Mouse (Mus musculus): ENCODE results near the gene Wnk4. TPM values are rescaled to one million over a fixed set of nuclear protein-coding genes. Genes with fewer than 3 reads are reported as not detected.

Gene Wnk4
- total and polyA plus RNA-seq, 2 experiments from 2014 or later: 4.2 to 7.5 TPM

DNA sequence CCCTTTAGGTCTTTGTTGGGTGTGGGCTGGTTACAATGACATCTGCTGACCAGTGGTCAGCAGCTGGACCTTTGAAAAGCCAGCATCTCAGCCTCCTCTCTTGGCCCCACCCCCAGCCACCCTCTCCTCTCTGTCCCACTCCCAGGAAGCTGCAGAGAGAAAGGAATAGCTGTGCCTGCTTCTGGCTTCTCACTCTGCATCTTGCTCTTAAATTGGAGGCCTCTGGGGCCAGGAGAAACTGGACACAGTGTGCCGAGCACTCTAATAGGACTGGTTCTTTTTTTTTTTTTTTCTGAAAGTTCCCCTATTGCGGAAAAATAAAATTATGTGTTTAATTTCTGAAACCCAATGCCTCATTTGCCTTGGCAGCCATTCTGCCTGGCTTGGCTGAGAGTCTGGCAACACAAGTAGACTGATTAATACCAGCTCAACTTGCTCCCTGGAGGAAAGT lies 30.3 kb upstream of the Wnk4 start:
- H3K27ac ChIP-seq (ENCODE audit: low read depth, low read length): no peak overlapping the region

DNA sequence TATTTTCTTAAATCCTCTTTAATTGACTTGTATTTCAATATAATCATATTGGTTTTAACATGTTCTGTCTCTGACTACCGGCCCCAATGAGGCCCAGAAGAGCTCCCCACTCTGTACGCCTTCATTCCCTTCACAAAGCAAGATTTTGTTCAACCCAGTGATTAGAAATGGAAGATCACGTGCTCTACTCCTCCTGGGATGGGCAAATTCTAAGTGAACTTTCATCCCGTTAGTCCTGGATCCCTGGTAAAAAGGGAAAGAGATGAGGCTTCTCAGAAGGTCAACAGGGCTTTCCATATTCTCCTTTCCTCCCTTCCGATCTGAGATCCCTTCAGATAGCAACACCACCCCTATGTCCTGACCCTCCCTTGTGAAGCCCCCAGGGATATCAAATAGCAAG lies 29.8 kb upstream of the Wnk4 start:
- WGBS: 19% methylated on average over 5 of the region's 5 CpGs
- Histone ChIP-seq H3K9me3 (ENCODE audit: low read length) (no peaks in the 10 kb centered on the region), H3K36me3 (ENCODE audit: insufficient read depth, low read length) (no peaks in the 10 kb centered on the region), H3K9ac (replicated peaks; ENCODE audit: low read length, poor library complexity, severe bottlenecking) (no peak overlapping the region), H3K4me3 (ENCODE audit: low read depth, low read length) (no peak overlapping the region), H3K4me1 (ENCODE audit: insufficient read depth, low read length) (no peaks in the 10 kb centered on the region), H3K27ac (ENCODE audit: low read depth, low read length) (0 out of 2 replicates have a peak overlapping the region, but pooled peaks have one; percentile 26), H3K27me3 (ENCODE audit: insufficient read depth, low read length) (no peaks in the 10 kb centered on the region), H3K4me2 (ENCODE audit: low read depth, low read length, poor library complexity, severe bottlenecking) (no peak overlapping the region; the same call in 1 of the 2 replicates)
- no peak for TF ChIP-seq CTCF (IDR thresholded peaks at IDR 0.05)
- DNase-seq (ENCODE audit: low spot score): no peak
- ATAC-seq (ENCODE audit: low FRiP score): no peak

More for the DNA sequence above, 30.3 kb upstream of the Wnk4 start:
- Histone ChIP-seq H3K4me1 (ENCODE audit: insufficient read depth, low read length) (no peaks in the 10 kb centered on the region), H3K9me3 (ENCODE audit: low read length) (no peaks in the 10 kb centered on the region), H3K27me3 (ENCODE audit: insufficient read depth, low read length) (no peaks in the 10 kb centered on the region), H3K9ac (replicated peaks; ENCODE audit: low read length, poor library complexity, severe bottlenecking) (no peak overlapping the region), H3K4me2 (ENCODE audit: low read depth, low read length, poor library complexity, severe bottlenecking) (no peak overlapping the region), H3K4me3 (ENCODE audit: low read depth, low read length) (no peak overlapping the region), H3K36me3 (ENCODE audit: insufficient read depth, low read length) (no peaks in the 10 kb centered on the region)
- no peak for ATAC-seq (ENCODE audit: low FRiP score)
- TF ChIP-seq CTCF (IDR thresholded peaks at IDR 0.05): no peak
- peak; percentile 26 for DNase-seq (ENCODE audit: low spot score)
- WGBS: 36% methylated on average over 2 of the region's 2 CpGs

DNA sequence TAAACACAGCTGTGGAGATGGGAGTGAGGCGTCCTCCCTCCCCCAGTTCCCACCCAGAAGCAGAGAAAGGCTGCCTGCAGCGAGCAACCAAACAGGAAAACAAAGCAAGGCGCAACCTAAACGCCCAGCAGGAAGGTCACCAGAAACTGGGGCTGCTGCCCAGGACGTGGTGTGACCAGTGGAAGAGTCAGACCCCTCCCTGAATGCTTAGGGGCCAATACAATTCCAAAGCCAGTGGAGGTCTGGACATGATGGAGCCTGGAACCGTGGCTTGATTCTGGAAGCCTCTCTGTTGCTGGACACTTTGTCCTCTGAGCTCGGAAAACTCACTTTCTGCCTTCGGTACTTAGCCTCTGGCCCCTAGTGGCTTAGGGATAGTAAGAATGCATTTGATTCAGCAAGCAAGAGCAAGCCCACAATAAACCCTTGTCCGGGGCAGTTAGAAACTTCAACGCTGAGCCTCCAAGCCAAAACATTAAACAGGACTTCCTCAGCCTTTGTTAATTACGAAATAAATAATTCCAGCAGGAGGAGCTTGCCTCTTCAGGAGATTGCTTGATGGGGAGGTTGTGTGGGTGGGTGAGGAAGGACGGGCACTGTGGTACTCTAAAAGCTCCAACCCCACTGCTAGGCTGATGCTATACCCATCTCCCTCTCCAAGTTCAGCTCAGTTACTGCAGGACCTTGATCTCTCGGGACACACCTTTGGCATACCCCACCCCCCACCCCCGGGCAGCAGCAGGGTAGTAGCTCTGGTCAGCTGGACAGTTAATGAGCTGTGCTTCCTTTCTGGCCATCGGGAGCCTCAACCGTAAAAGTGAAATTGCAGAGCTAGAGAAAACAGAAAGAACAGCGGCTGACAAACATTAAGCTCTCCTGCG lies 29.1 kb upstream of the Wnk4 start:
- peak overlapping the region; percentile 5; the same call in 1 of the 2 replicates for H3K4me2 ChIP-seq (ENCODE audit: low read depth, low read length, poor library complexity, severe bottlenecking)
- H3K27me3 ChIP-seq (ENCODE audit: insufficient read depth, low read length): no peaks in the 10 kb centered on the region
- no peak for TF ChIP-seq CTCF (IDR thresholded peaks at IDR 0.05)
- H3K36me3 ChIP-seq (ENCODE audit: insufficient read depth, low read length): no peaks in the 10 kb centered on the region
- no peaks in the 10 kb centered on the region for H3K4me1 ChIP-seq (ENCODE audit: insufficient read depth, low read length)
- H3K9ac ChIP-seq (replicated peaks; ENCODE audit: low read length, poor library complexity, severe bottlenecking): no peak overlapping the region
- 0 out of 2 replicates have a peak overlapping the region, but pooled peaks have one; percentile 32 for H3K27ac ChIP-seq (ENCODE audit: low read depth, low read length)
- ATAC-seq (ENCODE audit: low FRiP score) (no peak), DNase-seq (ENCODE audit: low spot score) (peak; percentile 28)
- 15% methylated on average over 18 of the region's 18 CpGs for WGBS
- H3K9me3 ChIP-seq (ENCODE audit: low read length): no peaks in the 10 kb centered on the region
- no peak overlapping the region for H3K4me3 ChIP-seq (ENCODE audit: low read depth, low read length)

DNA sequence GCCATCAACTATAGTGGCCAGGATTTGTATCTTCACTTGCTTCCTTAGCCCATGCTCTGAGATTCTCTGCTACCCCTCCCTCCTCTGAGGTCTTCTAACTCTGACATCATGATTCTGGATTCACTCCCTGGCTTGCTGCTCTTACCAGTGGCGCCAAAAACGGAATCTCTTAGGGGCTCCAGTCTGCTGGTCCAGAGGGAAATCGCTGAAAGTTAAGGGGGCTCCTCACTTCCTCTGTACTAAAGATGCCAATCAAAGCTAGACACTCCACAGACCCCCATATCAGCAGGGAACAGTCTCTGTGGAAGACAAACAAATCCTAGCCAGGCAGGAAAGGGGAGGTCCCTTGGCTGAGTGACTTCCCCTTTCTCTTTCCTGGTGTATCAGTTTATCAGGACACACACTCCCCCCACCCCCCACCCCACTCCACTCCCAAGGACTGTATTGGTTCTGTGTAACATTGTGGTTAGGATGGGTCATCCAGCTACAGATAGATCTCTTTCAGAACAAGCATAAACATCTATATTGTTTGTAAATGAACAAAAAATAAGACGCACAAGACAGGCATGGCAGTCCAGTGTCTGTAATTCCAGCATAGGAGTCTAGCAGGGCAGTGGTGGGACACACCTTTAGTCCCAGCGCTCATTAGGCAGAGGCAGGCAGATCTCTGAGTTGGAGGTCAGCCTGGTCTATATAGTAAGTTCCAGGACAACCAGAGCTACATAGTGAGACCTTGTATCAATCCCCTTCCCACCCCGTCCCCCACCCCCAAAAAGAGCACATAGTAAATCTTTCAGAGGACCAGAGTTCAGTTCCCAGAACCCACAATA lies 28.1 kb upstream of the Wnk4 start:
- DNase-seq (ENCODE audit: low spot score) (no peak), ATAC-seq (ENCODE audit: low FRiP score) (no peak)
- TF ChIP-seq CTCF (IDR thresholded peaks at IDR 0.05): no peak
- H3K9ac ChIP-seq (replicated peaks; ENCODE audit: low read length, poor library complexity, severe bottlenecking): no peak overlapping the region
- no peaks in the 10 kb centered on the region for H3K4me1 ChIP-seq (ENCODE audit: insufficient read depth, low read length)
- no peak overlapping the region for H3K4me3 ChIP-seq (ENCODE audit: low read depth, low read length)
- no peak overlapping the region for H3K4me2 ChIP-seq (ENCODE audit: low read depth, low read length, poor library complexity, severe bottlenecking)
- WGBS: 57% methylated on average over 6 of the region's 6 CpGs
- H3K27ac ChIP-seq (ENCODE audit: low read depth, low read length): peak overlapping the region; percentile 32; the same call in 1 of the 2 replicates
- H3K36me3 ChIP-seq (ENCODE audit: insufficient read depth, low read length): no peaks in the 10 kb centered on the region
- no peaks in the 10 kb centered on the region for H3K9me3 ChIP-seq (ENCODE audit: low read length)
- H3K27me3 ChIP-seq (ENCODE audit: insufficient read depth, low read length): no peaks in the 10 kb centered on the region

DNA sequence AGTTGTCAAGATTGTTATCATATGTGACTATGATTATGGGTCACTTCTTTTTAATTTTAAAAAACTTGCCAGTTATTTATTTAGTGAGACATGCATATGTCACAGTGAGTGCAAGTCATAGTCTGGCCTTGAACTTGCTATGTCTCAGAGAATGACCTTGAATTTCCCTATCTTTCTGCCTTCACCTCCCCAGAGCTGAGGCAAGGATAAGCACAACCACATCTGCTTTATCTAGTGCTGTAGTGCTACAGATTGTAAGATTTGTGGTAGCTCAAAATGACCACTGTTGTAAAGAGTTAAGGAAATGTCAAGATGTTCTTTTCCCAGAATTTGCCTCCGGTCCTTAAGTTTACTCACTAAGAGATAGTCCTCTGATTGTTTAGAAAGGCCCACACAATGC lies 27.1 kb upstream of the Wnk4 start:
- DNase-seq (ENCODE audit: low spot score) (no peak), ATAC-seq (ENCODE audit: low FRiP score) (no peak)
- TF ChIP-seq CTCF (IDR thresholded peaks at IDR 0.05): no peak
- no peak overlapping the region for H3K4me3 ChIP-seq (ENCODE audit: low read depth, low read length)
- H3K27me3 ChIP-seq (ENCODE audit: insufficient read depth, low read length): no peaks in the 10 kb centered on the region
- H3K9me3 ChIP-seq (ENCODE audit: low read length): no peaks in the 10 kb centered on the region
- WGBS: 83% methylated on average over 1 of the region's 1 CpGs
- no peak overlapping the region for H3K27ac ChIP-seq (ENCODE audit: low read depth, low read length)
- H3K4me1 ChIP-seq (ENCODE audit: insufficient read depth, low read length): no peaks in the 10 kb centered on the region
- no peaks in the 10 kb centered on the region for H3K36me3 ChIP-seq (ENCODE audit: insufficient read depth, low read length)
- no peak overlapping the region for H3K9ac ChIP-seq (replicated peaks; ENCODE audit: low read length, poor library complexity, severe bottlenecking)
- H3K4me2 ChIP-seq (ENCODE audit: low read depth, low read length, poor library complexity, severe bottlenecking): no peak overlapping the region
